Mouse (Mus musculus): Measurements from ENCODE around the gene Dph5. TPM values are rescaled to one million over a fixed set of nuclear protein-coding genes. Genes with fewer than 3 reads are reported as not detected.
"Not testable (repeated sequence)": the region's sequence is repeated elsewhere in the genome, so short reads cannot be mapped to it uniquely, and the experiment has no call there.

Dph5 gene
- polyA plus RNA-seq, 1 experiment from 2014 or later = 26.5 TPM

GRCm38 (mm10) chr3:115858822-115859221 is 28.8 kb upstream of the Dph5 start:
- Histone ChIP-seq H3K9me3 (no peaks in the 10 kb centered on the region), H3K4me3 (no peak overlapping the region), H3K9ac (no peak overlapping the region), H3K27ac (no peak overlapping the region), H3K36me3 (no peaks in the 10 kb centered on the region), H3K27me3 (no peaks in the 10 kb centered on the region), H3K4me1 (no peaks in the 10 kb centered on the region), H3K4me2 (no peak overlapping the region)
- no peak for ATAC-seq (ENCODE audit: insufficient number of reproducible peaks, low FRiP score, low TSS enrichment, low read depth)
- 81% methylated on average over 3 of the region's 3 CpGs for WGBS

- not testable (repeated sequence) for H3K4me2 ChIP-seq; H3K4me3 ChIP-seq; H3K9ac ChIP-seq; H3K27me3 ChIP-seq; ATAC-seq (ENCODE audit: insufficient number of reproducible peaks, low FRiP score, low TSS enrichment, low read depth); H3K9me3 ChIP-seq; H3K27ac ChIP-seq; H3K36me3 ChIP-seq; H3K4me1 ChIP-seq
- 77% methylated on average over 1 of the region's 1 CpGs for WGBS
These were observed 26.9 kb upstream of the Dph5 start for GRCm38 (mm10) chr3:115860780-115861179.

GRCm38 (mm10) chr3:115863487-115863886 is 24.1 kb upstream of the Dph5 start:
- H3K4me3 ChIP-seq = no peak overlapping the region
- 68% methylated on average over 4 of the region's 4 CpGs for WGBS

GRCm38 (mm10) chr3:115867150-115867549 is 20.5 kb upstream of the Dph5 start:
- no peaks in the 10 kb centered on the region for H3K4me1 ChIP-seq
- WGBS = 52% methylated on average over 4 of the region's 4 CpGs

More at GRCm38 (mm10) chr3:115863487-115863886, 24.1 kb upstream of the Dph5 start:
- no peak for ATAC-seq (ENCODE audit: insufficient number of reproducible peaks, low FRiP score, low TSS enrichment, low read depth)
- H3K9ac ChIP-seq = no peak overlapping the region
- no peaks in the 10 kb centered on the region for H3K4me1 ChIP-seq
- H3K9me3 ChIP-seq = no peaks in the 10 kb centered on the region
- no peaks in the 10 kb centered on the region for H3K27me3 ChIP-seq
- no peaks in the 10 kb centered on the region for H3K36me3 ChIP-seq
- no peak overlapping the region for H3K4me2 ChIP-seq
- no peak overlapping the region for H3K27ac ChIP-seq

GRCm38 (mm10) chr3:115867901-115868300 is 19.7 kb upstream of the Dph5 start:
- Histone ChIP-seq H3K4me2 (no peak overlapping the region), H3K4me3 (no peak overlapping the region), H3K36me3 (no peaks in the 10 kb centered on the region), H3K27ac (no peak overlapping the region), H3K9ac (no peak overlapping the region), H3K4me1 (no peaks in the 10 kb centered on the region), H3K9me3 (no peaks in the 10 kb centered on the region), H3K27me3 (no peaks in the 10 kb centered on the region)
- no peak for ATAC-seq (ENCODE audit: insufficient number of reproducible peaks, low FRiP score, low TSS enrichment, low read depth)
- 54% methylated on average over 1 of the region's 1 CpGs for WGBS

More at GRCm38 (mm10) chr3:115867150-115867549, 20.5 kb upstream of the Dph5 start:
- Histone ChIP-seq H3K27me3 (no peaks in the 10 kb centered on the region), H3K9me3 (no peaks in the 10 kb centered on the region), H3K4me2 (no peak overlapping the region), H3K27ac (no peak overlapping the region), H3K9ac (no peak overlapping the region), H3K36me3 (no peaks in the 10 kb centered on the region), H3K4me3 (no peak overlapping the region)
- ATAC-seq (ENCODE audit: insufficient number of reproducible peaks, low FRiP score, low TSS enrichment, low read depth) = peak; percentile 52; the same call in 1 of the 2 replicates

- Histone ChIP-seq H3K27me3 (no peaks in the 10 kb centered on the region), H3K4me1 (no peaks in the 10 kb centered on the region), H3K4me2 (no peak overlapping the region), H3K4me3 (no peak overlapping the region), H3K9me3 (no peaks in the 10 kb centered on the region), H3K36me3 (no peaks in the 10 kb centered on the region), H3K9ac (no peak overlapping the region), H3K27ac (no peak overlapping the region)
- ATAC-seq (ENCODE audit: insufficient number of reproducible peaks, low FRiP score, low TSS enrichment, low read depth) = no peak
- 80% methylated on average over 2 of the region's 2 CpGs for WGBS
These were observed 18.3 kb upstream of the Dph5 start for GRCm38 (mm10) chr3:115869360-115869759.

GRCm38 (mm10) chr3:115875551-115875950 is 12.1 kb upstream of the Dph5 start:
- Histone ChIP-seq H3K27me3 (no peaks in the 10 kb centered on the region), H3K27ac (no peak overlapping the region), H3K9ac (no peak overlapping the region), H3K9me3 (no peaks in the 10 kb centered on the region), H3K4me3 (no peak overlapping the region), H3K4me2 (no peak overlapping the region), H3K36me3 (no peaks in the 10 kb centered on the region), H3K4me1 (no peaks in the 10 kb centered on the region)
- 21% methylated on average over 6 of the region's 6 CpGs for WGBS
- ATAC-seq (ENCODE audit: insufficient number of reproducible peaks, low FRiP score, low TSS enrichment, low read depth) = no peak

- Histone ChIP-seq H3K27ac (no peak overlapping the region), H3K4me3 (no peak overlapping the region), H3K4me1 (no peaks in the 10 kb centered on the region), H3K4me2 (no peak overlapping the region), H3K36me3 (no peaks in the 10 kb centered on the region), H3K9me3 (no peaks in the 10 kb centered on the region), H3K9ac (no peak overlapping the region), H3K27me3 (no peaks in the 10 kb centered on the region)
- no peak for ATAC-seq (ENCODE audit: insufficient number of reproducible peaks, low FRiP score, low TSS enrichment, low read depth)
- 72% methylated on average over 1 of the region's 1 CpGs for WGBS
These were observed 10.5 kb upstream of the Dph5 start for GRCm38 (mm10) chr3:115877133-115877532.

GRCm38 (mm10) chr3:115884086-115884485 is 3.6 kb upstream of the Dph5 start:
- no peaks in the 10 kb centered on the region for H3K36me3 ChIP-seq
- no peaks in the 10 kb centered on the region for H3K27me3 ChIP-seq
- H3K27ac ChIP-seq = no peak overlapping the region
- 75% methylated on average over 1 of the region's 1 CpGs for WGBS
- H3K9ac ChIP-seq = no peak overlapping the region
- H3K4me1 ChIP-seq = no peaks in the 10 kb centered on the region
- H3K4me3 ChIP-seq = no peak overlapping the region
- no peaks in the 10 kb centered on the region for H3K9me3 ChIP-seq
- ATAC-seq (ENCODE audit: insufficient number of reproducible peaks, low FRiP score, low TSS enrichment, low read depth) = no peak
- no peak overlapping the region for H3K4me2 ChIP-seq

GRCm38 (mm10) chr3:115888310-115889106 is 871 bp downstream of the Dph5 start:
- peak overlapping the region; percentile 62 for H3K4me3 ChIP-seq
- peak overlapping the region; percentile 64 for H3K4me2 ChIP-seq
- H3K4me1 ChIP-seq = no peaks in the 10 kb centered on the region
- ATAC-seq (ENCODE audit: insufficient number of reproducible peaks, low FRiP score, low TSS enrichment, low read depth) = 0 out of 2 replicates have a peak, but pooled peaks have one; percentile 46
- peak overlapping the region; percentile 34; the same call in 1 of the 2 replicates for H3K9ac ChIP-seq
- 2% methylated on average over 21 of the region's 21 CpGs for WGBS
- peaks cover 5% of the 10 kb centered on the region for H3K36me3 ChIP-seq
- H3K27ac ChIP-seq = peak overlapping the region; percentile 73; the same call in 1 of the 2 replicates
- H3K9me3 ChIP-seq = no peaks in the 10 kb centered on the region
- no peaks in the 10 kb centered on the region for H3K27me3 ChIP-seq

- Histone ChIP-seq H3K4me2 (no peak overlapping the region), H3K9me3 (no peaks in the 10 kb centered on the region), H3K36me3 (peaks cover 11% of the 10 kb centered on the region), H3K4me1 (no peaks in the 10 kb centered on the region), H3K4me3 (no peak overlapping the region), H3K9ac (no peak overlapping the region), H3K27ac (no peak overlapping the region), H3K27me3 (no peaks in the 10 kb centered on the region)
- ATAC-seq (ENCODE audit: insufficient number of reproducible peaks, low FRiP score, low TSS enrichment, low read depth) = no peak
- 83% methylated on average over 4 of the region's 4 CpGs for WGBS
These were observed 4.7 kb downstream of the Dph5 start for GRCm38 (mm10) chr3:115892341-115892740.

GRCm38 (mm10) chr3:115893166-115893565 is 5.5 kb downstream of the Dph5 start:
- no peak overlapping the region for H3K4me3 ChIP-seq
- H3K9me3 ChIP-seq = no peaks in the 10 kb centered on the region
- H3K36me3 ChIP-seq = peaks cover 11% of the 10 kb centered on the region
- no peak overlapping the region for H3K4me2 ChIP-seq
- no peaks in the 10 kb centered on the region for H3K4me1 ChIP-seq
- WGBS = 90% methylated on average over 2 of the region's 2 CpGs
- no peak overlapping the region for H3K9ac ChIP-seq
- H3K27ac ChIP-seq = no peak overlapping the region
- H3K27me3 ChIP-seq = no peaks in the 10 kb centered on the region
- no peak for ATAC-seq (ENCODE audit: insufficient number of reproducible peaks, low FRiP score, low TSS enrichment, low read depth)
